Mouse (Mus musculus): ENCODE data around the gene Egln3.

- TF ChIP-seq HCFC1 (IDR thresholded peaks at IDR 0.05; ENCODE audit: borderline replicate concordance, insufficient read depth, low read length) (no peak), MAFK (IDR thresholded peaks at IDR 0.05; ENCODE audit: insufficient read depth, low read depth, low read length) (no peak)
These were observed 15.7 kb downstream of the Egln3 start for GRCm38 (mm10) chr12:54187812-54188600.
